In genomic region chr3:65586966-65587365, GRCm38 (mm10) we compare ENCODE assay signal across 9 mouse cellular contexts. TPM values are rescaled to one million over a fixed set of nuclear protein-coding genes. Genes with fewer than 3 reads are reported as not detected.
DNase-seq lines count a peak whose midpoint lies in the region; ATAC-seq and TF ChIP-seq lines count a peak whose summit lies in the region.
"Had no signal": no experiment of that assay in that cellular context is flagged by ENCODE, and none has a peak within 500 bp of the region (broad histone marks: within the 10 kb centered on the region; RNA-seq: fewer than 3 reads in every experiment).

No protein-coding gene starts in this region.

- no peak overlapping the region for H3K9ac ChIP-seq in kidney, embryonic 16.5 days (replicated peaks; ENCODE audit: low read length)
- no peak overlapping the region for H3K9ac ChIP-seq in embryonic facial prominence, embryonic 15.5 days
- no peak overlapping the region for H3K9ac ChIP-seq in midbrain, postnatal 0 days (replicated peaks; ENCODE audit: low read length, poor library complexity, severe bottlenecking)
- H3K9ac ChIP-seq: liver, embryonic 15.5 days had no signal

- H3K27me3 ChIP-seq in kidney, embryonic 16.5 days (ENCODE audit: insufficient read depth, low read length) = no peaks in the 10 kb centered on the region
- no peaks in the 10 kb centered on the region for H3K27me3 ChIP-seq in embryonic facial prominence, embryonic 15.5 days
- H3K27me3 ChIP-seq in midbrain, postnatal 0 days (ENCODE audit: insufficient read depth, low read length) = no peaks in the 10 kb centered on the region
- H3K27me3 ChIP-seq: liver, embryonic 15.5 days had no signal

- TF ChIP-seq CTCF in midbrain, postnatal 0 days (IDR thresholded peaks at IDR 0.05) = no peak

- ATAC-seq in kidney, embryonic 16.5 days (ENCODE audit: low FRiP score, low TSS enrichment) = peak; percentile 24; the same call in 1 of the 2 replicates
- ATAC-seq in embryonic facial prominence, embryonic 15.5 days (ENCODE audit: insufficient number of reproducible peaks, low FRiP score, low TSS enrichment, low read depth) = no peak
- ATAC-seq in midbrain, postnatal 0 days (ENCODE audit: low FRiP score) = no peak
- ATAC-seq in activated CD4-positive, CD25-positive, alpha-beta regulatory T cell, adult 4 months = no peak

- H3K36me3 ChIP-seq in kidney, embryonic 16.5 days (ENCODE audit: insufficient read depth, low read length) = no peaks in the 10 kb centered on the region
- H3K36me3 ChIP-seq in embryonic facial prominence, embryonic 15.5 days = no peaks in the 10 kb centered on the region
- H3K36me3 ChIP-seq in midbrain, postnatal 0 days (ENCODE audit: insufficient read depth, low read length) = no peaks in the 10 kb centered on the region
- H3K36me3 ChIP-seq: liver, embryonic 15.5 days had no signal

- DNase-seq in kidney, adult 11 months = no peak
- DNase-seq in induced T-regulatory cell, adult 2 months (ENCODE audit: low read depth) = peak; percentile 9
- DNase-seq in midbrain, postnatal 0 days (ENCODE audit: low spot score) = no peak
- no peak for DNase-seq in left cerebral cortex, adult 18-20 months (ENCODE audit: low spot score in 2 of 2)
- DNase-seq in thymus, postnatal 4 days = no peak

- peaks cover 15% of the 10 kb centered on the region; the same call in 1 of the 2 replicates for H3K4me1 ChIP-seq in kidney, embryonic 16.5 days (ENCODE audit: insufficient read depth, low read length)
- H3K4me1 ChIP-seq in embryonic facial prominence, embryonic 15.5 days = peaks cover 36% of the 10 kb centered on the region
- H3K4me1 ChIP-seq in midbrain, postnatal 0 days (ENCODE audit: insufficient read depth, low read length) = peaks cover 10% of the 10 kb centered on the region; the same call in 1 of the 2 replicates
- H3K4me1 ChIP-seq: liver, embryonic 15.5 days had no signal

- WGBS in kidney, embryonic 16.5 days = 78% methylated on average over 2 of the region's 2 CpGs
- 63% methylated on average over 2 of the region's 2 CpGs for WGBS in embryonic facial prominence, embryonic 15.5 days
- WGBS in midbrain, postnatal 0 days = 60% methylated on average over 2 of the region's 2 CpGs

- H3K27ac ChIP-seq in kidney, embryonic 16.5 days (ENCODE audit: low read length) = no peak overlapping the region
- peak overlapping the region; percentile 65 for H3K27ac ChIP-seq in embryonic facial prominence, embryonic 15.5 days (replicated peaks)
- H3K27ac ChIP-seq in midbrain, postnatal 0 days (ENCODE audit: low read depth, low read length) = no peak overlapping the region
- H3K27ac ChIP-seq: liver, embryonic 15.5 days had no signal

- H3K4me3 ChIP-seq in kidney, embryonic 16.5 days (ENCODE audit: low read length) = peak overlapping the region; percentile 37
- H3K4me3 ChIP-seq in embryonic facial prominence, embryonic 15.5 days (replicated peaks) = no peak overlapping the region
- H3K4me3 ChIP-seq in midbrain, postnatal 0 days (ENCODE audit: low read depth, low read length) = no peak overlapping the region

- peak overlapping the region; percentile 62 for H3K4me2 ChIP-seq in kidney, embryonic 16.5 days (replicated peaks; ENCODE audit: low read depth, low read length)
- H3K4me2 ChIP-seq in embryonic facial prominence, embryonic 15.5 days (replicated peaks) = peak overlapping the region; percentile 42
- peak overlapping the region; percentile 55 for H3K4me2 ChIP-seq in midbrain, postnatal 0 days (ENCODE audit: low read depth, low read length, poor library complexity, severe bottlenecking)

- no peaks in the 10 kb centered on the region for H3K9me3 ChIP-seq in kidney, embryonic 16.5 days (ENCODE audit: low read length)
- H3K9me3 ChIP-seq in embryonic facial prominence, embryonic 15.5 days (replicated peaks) = no peaks in the 10 kb centered on the region
- H3K9me3 ChIP-seq in midbrain, postnatal 0 days (ENCODE audit: low read length) = no peaks in the 10 kb centered on the region
- H3K9me3 ChIP-seq: liver, embryonic 15.5 days had no signal

RNA-seq across cellular contexts. Expression of gene Tiparp, which starts 58.8 kb away (rescaled TPM):
- 27.4 and 28.3 TPM in 2 replicates for polyA plus RNA-seq in kidney, embryonic 16.5 days (2015; fragmentation: Nextera tagmentation; extraction: Ambion mirVana)
- polyA plus RNA-seq in embryonic facial prominence, embryonic 15.5 days (2015; fragmentation: Nextera tagmentation; extraction: Ambion mirVana) = 38.8 and 43.7 TPM in 2 replicates
- total RNA-seq in midbrain, postnatal 0 days (2014; rRNA removed) = 15.8 and 20.1 TPM in 2 replicates
- polyA plus RNA-seq in midbrain, postnatal 0 days (2015; fragmentation: Nextera tagmentation; extraction: Ambion mirVana) = 15.3 and 16.1 TPM in 2 replicates
- polyA plus RNA-seq in activated CD4-positive, CD25-positive, alpha-beta regulatory T cell, adult 4 months (2017; shearing (Covaris generic)) = 1 to 10 TPM; 5.5 to 9.2 TPM
- 10 to 100 TPM; 15.9 to 19.1 TPM for total RNA-seq in left cerebral cortex, adult 18-20 months (2021)
